Mouse (Mus musculus) E14TG2a.4 (cell line): ENCODE measurements around the gene Carm1.

Source experiments
- CTCF ChIP-seq: conservative IDR thresholded peaks from 2 replicates; pipeline ENCODE4 v1.5.1; 2014; ENCODE audit warnings: low read length
- NANOG ChIP-seq: IDR thresholded peaks from 2 replicates; pipeline ENCODE4 v1.6.1; 2014; ENCODE audit warnings: borderline replicate concordance, low read length, mixed read lengths
- POU5F1 ChIP-seq: IDR thresholded peaks from 2 replicates; pipeline ENCODE4 v1.6.1; 2014; ENCODE audit warnings: low read length, borderline replicate concordance

GRCm38 (mm10) chr9:21525142-21525936 lies 21.4 kb upstream of the Carm1 start:
- TF ChIP-seq CTCF: no peak
- TF ChIP-seq NANOG: no peak
- no peak for TF ChIP-seq POU5F1
